Mouse (Mus musculus): ENCODE results near the gene Akr1c12. TPM values are rescaled to one million over a fixed set of nuclear protein-coding genes. Genes with fewer than 3 reads are reported as not detected.
A peak's percentile ranks its signal among the peaks of the same experiment; 100 is the strongest.
"Not testable (repeated sequence)": the region's sequence is repeated elsewhere in the genome, so short reads cannot be mapped to it uniquely, and the experiment has no call there.

Gene Akr1c12
- 0.25 TPM in 1 of 2 replicates, not detected in the other for polyA plus RNA-seq (2016; fragmentation: Nextera tagmentation; extraction: Ambion mirVana)

- Histone ChIP-seq H3K36me3 (no peaks in the 10 kb centered on the region), H3K27me3 (no peaks in the 10 kb centered on the region), H3K4me2 (replicated peaks) (no peak within 1 kb of the TSS), H3K9ac (no peak within 1 kb of the TSS), H3K4me3 (no peak within 1 kb of the TSS), H3K9me3 (replicated peaks) (no peaks in the 10 kb centered on the region), H3K27ac (no peak within 1 kb of the TSS), H3K4me1 (no peaks in the 10 kb centered on the region)
- ATAC-seq (ENCODE audit: low FRiP score), result no peak
- 70% methylated on average over 4 of the region's 4 CpGs for WGBS
Observed at GRCm38 (mm10) chr13:4279284-4279683, at the start of gene Akr1c12. Akr1c12 (minus strand) TSS chr13:4279433.

DNA sequence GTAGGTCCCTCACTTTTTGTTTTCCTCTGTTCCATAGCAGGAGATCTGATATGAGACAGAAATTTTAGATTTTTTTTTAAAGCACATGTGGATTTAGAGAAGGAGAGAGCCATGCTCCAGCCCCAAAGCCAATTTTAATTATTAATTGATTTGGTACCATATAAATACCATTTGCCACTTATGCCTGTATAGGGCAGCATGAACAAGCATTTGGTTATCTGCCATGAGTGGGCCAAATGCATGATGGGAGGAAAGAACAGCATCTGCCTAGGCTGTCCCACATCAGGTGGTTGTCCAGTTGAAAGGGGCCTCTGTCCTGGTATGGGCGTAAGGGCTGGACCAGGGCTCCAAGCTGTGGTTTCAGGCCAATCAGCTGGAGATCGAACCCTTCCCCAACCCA is 39.5 kb upstream of the Akr1c12 start:
- no peak for ATAC-seq (ENCODE audit: low FRiP score)
- Histone ChIP-seq H3K27me3 (no peaks in the 10 kb centered on the region), H3K27ac (no peak overlapping the region), H3K9ac (no peak overlapping the region), H3K36me3 (no peaks in the 10 kb centered on the region), H3K4me3 (no peak overlapping the region), H3K4me1 (no peaks in the 10 kb centered on the region), H3K4me2 (replicated peaks) (no peak overlapping the region), H3K9me3 (replicated peaks) (no peaks in the 10 kb centered on the region)
- WGBS, result 89% methylated on average over 2 of the region's 2 CpGs

- Histone ChIP-seq H3K27me3 (no peaks in the 10 kb centered on the region), H3K27ac (no peak overlapping the region), H3K9me3 (replicated peaks) (no peaks in the 10 kb centered on the region), H3K4me2 (replicated peaks) (no peak overlapping the region), H3K36me3 (no peaks in the 10 kb centered on the region), H3K4me3 (no peak overlapping the region), H3K9ac (no peak overlapping the region), H3K4me1 (no peaks in the 10 kb centered on the region)
- ATAC-seq (ENCODE audit: low FRiP score), result no peak
- WGBS, result 91% methylated on average over 2 of the region's 2 CpGs
Observed at GRCm38 (mm10) chr13:4313907-4314306, 34.7 kb upstream of the Akr1c12 start.

DNA sequence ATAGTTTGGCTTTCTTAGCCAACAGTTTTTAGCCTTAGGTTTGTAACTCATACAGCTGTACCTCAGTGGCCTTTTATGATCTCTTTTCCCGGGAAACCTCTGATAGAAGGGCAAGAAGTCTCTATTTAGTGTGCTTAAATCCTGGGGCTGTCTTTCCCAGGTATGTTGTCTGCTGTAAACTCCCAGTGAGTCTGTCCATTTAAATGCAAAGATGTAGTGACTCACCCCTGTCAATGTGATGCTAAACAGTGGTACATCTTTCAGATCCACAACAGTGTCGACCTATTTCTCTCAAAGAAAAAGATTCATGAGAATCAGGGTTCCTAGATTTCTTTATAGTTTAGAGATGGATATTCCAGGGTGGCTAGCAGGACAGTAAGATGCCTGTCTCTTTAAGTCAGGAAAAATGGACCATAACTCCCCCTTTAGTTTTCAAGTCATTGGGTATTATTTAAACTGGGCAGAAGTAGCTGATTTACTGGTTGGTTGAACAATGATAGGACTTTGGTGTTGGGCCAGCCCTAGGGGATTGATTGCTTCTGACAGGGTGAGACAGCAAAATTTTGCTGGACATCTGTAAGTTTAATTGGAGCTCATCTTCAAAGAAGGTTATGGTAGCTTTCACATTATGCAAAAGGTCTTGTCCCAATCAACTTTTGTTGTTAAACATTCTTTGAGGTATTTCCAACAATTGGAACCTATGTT is 25.8 kb upstream of the Akr1c12 start:
- Histone ChIP-seq H3K27ac (no peak overlapping the region), H3K27me3 (no peaks in the 10 kb centered on the region), H3K9ac (no peak overlapping the region), H3K36me3 (no peaks in the 10 kb centered on the region), H3K9me3 (replicated peaks) (no peaks in the 10 kb centered on the region), H3K4me1 (no peaks in the 10 kb centered on the region), H3K4me3 (no peak overlapping the region), H3K4me2 (replicated peaks) (no peak overlapping the region)
- WGBS, result 48% methylated on average over 2 of the region's 2 CpGs
- ATAC-seq (ENCODE audit: low FRiP score), result no peak

- H3K36me3 ChIP-seq, result no peaks in the 10 kb centered on the region
- no peak for ATAC-seq (ENCODE audit: low FRiP score)
Observed at GRCm38 (mm10) chr13:4296991-4297390, 17.8 kb upstream of the Akr1c12 start.

DNA sequence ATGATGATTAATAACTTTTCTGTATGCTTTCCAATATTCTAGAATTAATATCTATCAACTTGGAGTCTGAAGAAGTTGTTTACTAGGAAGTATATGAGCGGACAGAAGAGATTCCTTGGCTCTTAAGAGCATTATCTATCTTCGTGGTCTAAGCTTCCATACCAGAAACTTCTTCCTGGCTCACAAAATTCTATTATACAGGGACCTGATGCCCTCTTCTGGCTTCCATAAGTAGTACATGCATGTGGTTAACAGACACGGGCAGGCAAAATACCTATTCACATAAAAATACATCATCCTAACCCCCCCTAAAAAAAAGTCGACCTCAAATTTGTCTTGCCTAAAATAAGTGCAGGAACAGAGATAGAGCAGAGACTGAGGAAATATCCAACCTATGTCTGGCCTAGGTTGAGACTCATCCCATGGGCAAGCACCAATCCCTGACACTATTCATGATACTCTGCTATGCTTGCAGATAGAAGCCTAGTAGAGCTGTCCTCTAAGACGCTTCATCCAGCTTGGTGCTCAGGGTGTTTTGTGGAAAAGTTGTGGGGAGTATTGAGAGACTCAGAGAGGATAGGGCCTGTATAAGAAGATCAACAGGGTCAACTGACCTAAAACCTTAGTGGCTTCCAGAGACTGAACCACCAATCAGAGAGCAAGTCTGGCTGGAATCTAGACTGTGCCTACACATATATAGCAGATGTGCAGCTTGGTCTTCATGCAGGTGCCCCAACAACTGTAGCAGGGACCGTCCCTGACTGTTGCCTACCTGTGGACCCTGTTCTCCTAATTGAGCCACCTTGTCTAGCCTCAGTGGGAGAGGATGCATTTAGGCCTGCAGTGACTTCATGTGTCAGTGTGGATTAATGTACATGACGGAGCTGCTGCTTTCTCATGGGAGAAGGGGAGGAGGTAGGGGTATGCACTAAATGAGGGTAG is 2.5 kb upstream of the Akr1c12 start:
- 0 out of 2 replicates have a peak, but pooled peaks have one; percentile 40 for ATAC-seq (ENCODE audit: low FRiP score)
- whole genome bisulfite sequencing, result 41% methylated on average over 7 of the region's 7 CpGs
- no peaks in the 10 kb centered on the region for H3K27me3 ChIP-seq

More at GRCm38 (mm10) chr13:4296991-4297390, 17.8 kb upstream of the Akr1c12 start:
- Histone ChIP-seq H3K27ac (no peak overlapping the region), H3K4me2 (replicated peaks) (no peak overlapping the region), H3K9me3 (replicated peaks) (no peaks in the 10 kb centered on the region), H3K4me1 (no peaks in the 10 kb centered on the region), H3K27me3 (no peaks in the 10 kb centered on the region), H3K9ac (no peak overlapping the region), H3K4me3 (no peak overlapping the region)
- WGBS, result 86% methylated on average over 4 of the region's 4 CpGs

DNA sequence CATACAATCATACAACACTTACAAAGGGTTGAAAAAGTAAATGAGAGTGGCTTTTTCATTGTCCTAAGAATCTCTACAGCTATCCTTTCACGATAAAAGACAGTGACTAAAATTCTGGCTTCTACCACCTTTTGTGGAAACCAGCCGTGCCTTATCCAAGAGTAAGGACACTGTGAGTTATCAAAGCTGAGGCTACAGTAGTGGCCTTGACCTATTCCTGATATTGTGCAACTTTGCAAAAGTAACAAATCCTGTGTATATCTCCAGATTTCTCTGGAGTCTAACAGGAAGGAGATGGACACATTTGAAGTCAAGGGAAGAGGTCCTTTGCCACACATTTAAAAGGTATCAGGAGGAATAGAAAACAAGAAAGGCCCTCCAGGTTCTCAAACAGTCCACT is 1.7 kb downstream of the Akr1c12 start:
- Histone ChIP-seq H3K4me2 (replicated peaks) (no peak overlapping the region), H3K27ac (no peak overlapping the region), H3K27me3 (no peaks in the 10 kb centered on the region), H3K4me3 (no peak overlapping the region), H3K9me3 (replicated peaks) (no peaks in the 10 kb centered on the region), H3K9ac (no peak overlapping the region), H3K4me1 (no peaks in the 10 kb centered on the region), H3K36me3 (no peaks in the 10 kb centered on the region)
- 95% methylated on average over 2 of the region's 2 CpGs for WGBS
- ATAC-seq (ENCODE audit: low FRiP score), result no peak

More for the DNA sequence above, 2.5 kb upstream of the Akr1c12 start:
- no peak overlapping the region for H3K9ac ChIP-seq
- no peak overlapping the region for H3K27ac ChIP-seq
- H3K36me3 ChIP-seq, result no peaks in the 10 kb centered on the region
- no peaks in the 10 kb centered on the region for H3K4me1 ChIP-seq
- H3K4me2 ChIP-seq (replicated peaks), result no peak overlapping the region
- H3K9me3 ChIP-seq (replicated peaks), result no peaks in the 10 kb centered on the region
- H3K4me3 ChIP-seq, result no peak overlapping the region

DNA sequence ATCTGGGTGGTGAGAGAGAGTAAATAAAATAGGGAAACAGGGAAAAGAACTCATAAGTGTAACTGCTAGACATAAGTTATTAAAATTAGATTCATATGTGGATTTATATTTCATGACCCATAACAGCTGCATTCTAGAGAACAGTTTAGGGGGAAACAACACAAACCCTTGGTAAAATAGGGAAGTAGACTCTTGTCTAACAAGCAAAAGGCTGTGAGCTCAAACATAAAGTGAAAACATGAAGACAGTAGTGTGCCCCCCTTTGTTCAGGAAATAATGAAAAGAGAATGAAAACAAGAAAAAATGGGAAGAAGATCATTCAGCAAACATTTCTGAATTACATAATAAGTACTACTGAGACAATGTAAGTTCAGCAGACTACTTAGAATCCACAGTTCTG is 8.4 kb downstream of the Akr1c12 start:
- Histone ChIP-seq H3K4me2 (replicated peaks) (no peak overlapping the region), H3K4me3 (no peak overlapping the region), H3K27me3 (no peaks in the 10 kb centered on the region), H3K4me1 (no peaks in the 10 kb centered on the region), H3K9me3 (replicated peaks) (no peaks in the 10 kb centered on the region), H3K36me3 (no peaks in the 10 kb centered on the region), H3K27ac (no peak overlapping the region), H3K9ac (no peak overlapping the region)
- no peak for ATAC-seq (ENCODE audit: low FRiP score)

- not testable (repeated sequence) for H3K27ac ChIP-seq; H3K4me1 ChIP-seq; H3K9ac ChIP-seq; H3K27me3 ChIP-seq; H3K4me3 ChIP-seq; H3K9me3 ChIP-seq (replicated peaks); ATAC-seq (ENCODE audit: low FRiP score); H3K4me2 ChIP-seq (replicated peaks); H3K36me3 ChIP-seq
- 91% methylated on average over 2 of the region's 2 CpGs for WGBS
Observed at GRCm38 (mm10) chr13:4265455-4265854, 13.8 kb downstream of the Akr1c12 start.

- WGBS, result 91% methylated on average over 2 of the region's 2 CpGs
- H3K9ac ChIP-seq, result no peak overlapping the region
- no peaks in the 10 kb centered on the region for H3K27me3 ChIP-seq
- H3K36me3 ChIP-seq, result no peaks in the 10 kb centered on the region
- no peak overlapping the region for H3K27ac ChIP-seq
- no peak overlapping the region for H3K4me3 ChIP-seq
- H3K4me1 ChIP-seq, result no peaks in the 10 kb centered on the region
- H3K4me2 ChIP-seq (replicated peaks), result no peak overlapping the region
- ATAC-seq (ENCODE audit: low FRiP score), result no peak
- no peaks in the 10 kb centered on the region for H3K9me3 ChIP-seq (replicated peaks)
Observed at GRCm38 (mm10) chr13:4265047-4265446, 14.2 kb downstream of the Akr1c12 start.

- Histone ChIP-seq H3K4me3 (no peak overlapping the region), H3K4me2 (replicated peaks) (no peak overlapping the region), H3K36me3 (no peaks in the 10 kb centered on the region), H3K27me3 (no peaks in the 10 kb centered on the region), H3K9ac (no peak overlapping the region), H3K27ac (no peak overlapping the region), H3K4me1 (no peaks in the 10 kb centered on the region), H3K9me3 (replicated peaks) (no peaks in the 10 kb centered on the region)
- ATAC-seq (ENCODE audit: low FRiP score), result no peak
- 89% methylated on average over 3 of the region's 3 CpGs for WGBS
Observed at GRCm38 (mm10) chr13:4264612-4265011, 14.6 kb downstream of the Akr1c12 start.

GRCm38 (mm10) chr13:4257349-4257748 is 21.9 kb downstream of the Akr1c12 start:
- H3K9me3 ChIP-seq (replicated peaks), result no peaks in the 10 kb centered on the region
- H3K9ac ChIP-seq, result no peak overlapping the region
- H3K4me2 ChIP-seq (replicated peaks), result no peak overlapping the region
- H3K27ac ChIP-seq, result no peak overlapping the region
- no peak overlapping the region for H3K4me3 ChIP-seq
- no peaks in the 10 kb centered on the region for H3K36me3 ChIP-seq
- WGBS, result 85% methylated on average over 6 of the region's 6 CpGs
- H3K27me3 ChIP-seq, result no peaks in the 10 kb centered on the region
- no peaks in the 10 kb centered on the region for H3K4me1 ChIP-seq
- ATAC-seq (ENCODE audit: low FRiP score), result no peak
